Mouse (Mus musculus): Measurements from ENCODE around the gene Tob2. TPM values are rescaled to one million over a fixed set of nuclear protein-coding genes. Genes with fewer than 3 reads are reported as not detected.

Tob2 gene
- polyA plus RNA-seq, 1 experiment from 2014 or later, result 24.5 TPM

DNA sequence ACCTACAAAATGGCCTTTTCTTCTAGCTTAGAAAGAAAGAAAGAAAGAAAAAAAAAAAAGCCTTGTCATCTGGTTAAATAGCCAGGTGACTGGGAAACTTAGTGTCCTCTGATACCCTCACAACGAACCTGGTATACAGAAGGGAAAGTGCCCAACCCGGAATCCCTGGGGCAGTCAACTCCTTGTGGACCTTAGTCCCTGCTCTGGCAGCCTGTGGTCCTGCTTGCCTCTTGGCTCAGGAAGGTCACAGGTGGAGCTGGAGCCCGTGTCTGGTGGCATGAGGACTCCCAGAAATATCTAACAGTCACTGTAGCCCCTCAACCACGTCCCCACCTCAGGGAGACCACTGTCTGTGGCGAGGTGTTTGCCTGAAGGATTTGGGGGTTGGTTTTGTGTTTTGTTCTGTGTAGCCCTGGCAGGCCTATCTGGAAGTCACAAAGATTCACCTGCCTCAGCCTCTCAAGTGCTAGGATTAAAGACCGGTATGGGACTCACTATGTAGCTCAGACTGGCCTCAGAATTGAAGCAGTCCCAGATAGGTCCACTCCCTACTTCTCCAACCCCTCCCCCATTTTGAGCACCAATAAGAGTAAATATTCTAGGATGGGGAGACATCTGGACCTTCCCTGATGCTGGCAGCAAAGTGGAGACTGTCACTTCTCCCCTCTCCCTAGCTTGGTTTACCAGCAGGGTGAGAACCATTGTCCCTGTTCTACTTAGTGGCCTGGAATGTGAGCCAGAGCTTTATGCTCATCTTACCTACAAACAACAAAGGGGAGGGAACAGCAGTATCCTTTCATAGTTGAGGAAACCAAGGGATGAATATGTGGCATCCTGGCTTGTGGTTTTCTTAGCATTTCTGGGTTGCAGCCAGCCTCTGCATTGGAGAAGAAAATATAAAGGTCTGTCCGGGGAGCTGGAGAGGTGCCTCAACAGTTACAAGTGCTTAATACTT lies 21.4 kb downstream of the Tob2 start:
- H3K4me2 ChIP-seq (replicated peaks; ENCODE audit: low read depth, low read length), result peak overlapping the region; percentile 70; the same call in 1 of the 2 replicates
- H3K4me1 ChIP-seq (ENCODE audit: control insufficient read depth, insufficient read depth, low read length), result peaks cover 16% of the 10 kb centered on the region
- H3K4me3 ChIP-seq (ENCODE audit: low read depth, low read length), result no peak overlapping the region
- ATAC-seq (ENCODE audit: insufficient number of reproducible peaks, insufficient read depth, low FRiP score, low read depth), result no peak
- no peaks in the 10 kb centered on the region for H3K36me3 ChIP-seq (ENCODE audit: control insufficient read depth, insufficient read depth, low read length)
- H3K9ac ChIP-seq (replicated peaks; ENCODE audit: low read depth, low read length), result no peak overlapping the region
- WGBS, result 50% methylated on average over 7 of the region's 7 CpGs
- no peaks in the 10 kb centered on the region for H3K9me3 ChIP-seq (ENCODE audit: control insufficient read depth, low read depth, low read length)
- H3K27me3 ChIP-seq (ENCODE audit: control insufficient read depth, insufficient read depth, low read length), result no peaks in the 10 kb centered on the region
- H3K27ac ChIP-seq (ENCODE audit: low read length), result no peak overlapping the region

DNA sequence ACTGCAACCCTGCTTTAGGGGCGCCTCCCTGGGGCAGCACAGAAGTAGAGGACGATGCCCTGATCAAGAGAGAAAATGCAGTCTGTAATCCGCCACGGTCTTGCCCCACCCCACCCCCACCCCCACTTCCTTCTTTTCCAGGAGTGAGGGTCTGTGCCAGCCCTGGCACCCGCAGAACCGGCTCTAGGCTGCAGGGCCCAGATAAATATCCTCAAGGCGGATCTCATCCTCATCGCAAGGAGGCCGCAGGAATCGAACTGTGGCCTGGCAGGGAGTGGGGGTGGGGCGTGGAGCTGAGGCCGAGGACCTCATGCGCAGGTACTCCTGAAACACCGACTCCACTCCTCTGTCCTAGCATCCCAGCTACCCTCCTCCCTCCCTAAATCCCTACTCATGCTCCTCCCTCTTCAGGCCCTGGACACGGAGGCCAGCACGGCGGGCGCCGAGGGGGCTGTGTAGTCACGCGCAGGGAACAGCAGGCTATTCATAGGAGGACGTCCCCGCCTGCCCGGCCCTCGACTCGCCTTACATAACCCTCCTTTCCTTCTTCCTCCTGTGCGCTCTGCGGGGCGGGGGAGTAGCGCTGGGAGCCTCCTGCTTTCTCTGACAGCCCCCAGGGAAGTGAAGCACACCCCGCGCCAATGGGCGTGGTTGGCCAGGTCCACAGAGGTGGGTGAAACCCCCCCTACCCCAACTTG lies 22.3 kb downstream of the Tob2 start:
- Histone ChIP-seq H3K4me1 (ENCODE audit: control insufficient read depth, insufficient read depth, low read length) (peaks cover 16% of the 10 kb centered on the region), H3K4me3 (ENCODE audit: low read depth, low read length) (peak overlapping the region; percentile 29), H3K9ac (replicated peaks; ENCODE audit: low read depth, low read length) (peak overlapping the region; percentile 33; the same call in 1 of the 2 replicates), H3K4me2 (replicated peaks; ENCODE audit: low read depth, low read length) (peak overlapping the region; percentile 70), H3K9me3 (ENCODE audit: control insufficient read depth, low read depth, low read length) (no peaks in the 10 kb centered on the region), H3K27me3 (ENCODE audit: control insufficient read depth, insufficient read depth, low read length) (no peaks in the 10 kb centered on the region), H3K27ac (ENCODE audit: low read length) (no peak overlapping the region), H3K36me3 (ENCODE audit: control insufficient read depth, insufficient read depth, low read length) (no peaks in the 10 kb centered on the region)
- 2% methylated on average over 33 of the region's 33 CpGs for WGBS
- ATAC-seq (ENCODE audit: insufficient number of reproducible peaks, insufficient read depth, low FRiP score, low read depth), result peak; percentile 87

DNA sequence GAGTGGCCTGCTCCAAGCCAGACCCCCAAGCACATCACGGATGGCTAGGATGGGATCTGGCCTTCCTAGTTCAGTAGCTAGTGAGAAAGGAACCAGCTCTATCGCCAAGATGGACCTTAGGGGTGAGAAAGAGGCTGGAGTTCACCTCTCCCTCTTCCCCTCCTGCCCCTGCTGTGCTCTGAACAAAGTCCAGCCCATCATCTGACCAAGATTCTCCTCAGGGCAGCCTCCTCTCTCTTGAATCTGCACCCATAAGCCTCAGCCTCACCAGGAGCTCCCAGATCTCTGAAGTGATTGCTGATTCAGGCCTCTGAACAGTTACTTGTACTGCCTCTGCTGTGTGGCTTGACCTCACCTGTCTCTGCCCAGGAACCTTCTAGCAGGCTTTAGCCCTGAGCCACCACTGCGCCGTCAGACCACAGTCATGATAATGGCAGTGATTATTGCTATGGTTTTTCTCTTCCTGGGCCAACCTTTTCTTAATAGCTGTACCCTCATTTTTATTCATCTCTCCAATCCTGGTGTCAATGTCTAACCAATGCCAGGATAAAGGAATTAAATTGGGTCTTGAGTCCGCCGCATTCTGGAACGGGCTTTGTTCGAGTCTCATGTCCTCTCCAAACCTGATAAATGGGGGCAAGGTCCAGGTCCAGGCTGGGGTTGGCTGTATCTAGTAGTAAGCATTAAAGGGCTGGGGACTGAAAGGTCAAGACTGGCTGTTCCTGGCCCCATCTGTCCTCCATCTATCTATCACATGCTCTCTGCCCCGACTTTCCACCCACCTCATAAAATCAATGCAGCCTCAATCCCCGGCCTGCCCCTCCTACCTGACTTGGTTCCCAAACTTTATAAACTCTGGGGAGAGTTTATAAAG lies 23.4 kb downstream of the Tob2 start:
- H3K9ac ChIP-seq (replicated peaks; ENCODE audit: low read depth, low read length), result no peak overlapping the region
- 62% methylated on average over 10 of the region's 10 CpGs for WGBS
- no peak for ATAC-seq (ENCODE audit: insufficient number of reproducible peaks, insufficient read depth, low FRiP score, low read depth)

DNA sequence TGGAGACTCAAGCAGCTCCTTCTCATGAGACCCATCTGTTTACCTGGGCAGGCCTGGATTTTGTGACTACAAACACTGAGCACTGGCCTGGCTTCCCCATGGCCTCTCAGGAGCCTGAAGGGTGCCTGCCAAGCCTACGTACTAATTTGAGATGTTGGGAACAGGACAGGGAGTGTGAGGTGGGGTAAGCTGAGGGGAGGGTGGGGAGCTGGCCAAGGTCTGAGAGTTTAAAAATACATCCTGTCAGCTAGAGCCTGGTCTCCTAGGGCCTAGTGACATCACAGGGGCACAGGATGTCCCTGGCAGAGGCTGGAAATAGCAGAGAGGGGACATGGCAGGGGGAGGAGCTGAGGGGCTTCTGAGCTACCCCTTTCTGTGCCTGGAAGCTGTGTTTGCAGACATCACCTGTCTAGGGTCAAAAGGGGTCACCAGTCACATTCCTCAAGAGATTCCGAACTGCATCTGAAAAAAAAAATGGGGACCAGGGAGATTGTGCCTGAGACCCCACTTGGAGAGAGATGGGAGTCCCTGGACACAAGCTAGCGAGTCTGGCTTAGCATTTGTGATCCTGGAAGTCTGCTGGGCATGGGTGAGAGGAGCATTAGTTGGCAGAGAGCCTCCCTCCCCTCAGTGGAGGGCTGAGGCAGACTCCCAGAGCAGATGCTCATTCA lies 24.3 kb downstream of the Tob2 start:
- Histone ChIP-seq H3K27me3 (ENCODE audit: control insufficient read depth, insufficient read depth, low read length) (no peaks in the 10 kb centered on the region), H3K4me2 (replicated peaks; ENCODE audit: low read depth, low read length) (no peak overlapping the region), H3K4me3 (ENCODE audit: low read depth, low read length) (no peak overlapping the region), H3K4me1 (ENCODE audit: control insufficient read depth, insufficient read depth, low read length) (peaks cover 16% of the 10 kb centered on the region), H3K36me3 (ENCODE audit: control insufficient read depth, insufficient read depth, low read length) (no peaks in the 10 kb centered on the region), H3K27ac (ENCODE audit: low read length) (no peak overlapping the region), H3K9ac (replicated peaks; ENCODE audit: low read depth, low read length) (no peak overlapping the region), H3K9me3 (ENCODE audit: control insufficient read depth, low read depth, low read length) (no peaks in the 10 kb centered on the region)
- WGBS, result 47% methylated on average over 3 of the region's 3 CpGs
- ATAC-seq (ENCODE audit: insufficient number of reproducible peaks, insufficient read depth, low FRiP score, low read depth), result no peak

More for the DNA sequence above, 23.4 kb downstream of the Tob2 start:
- Histone ChIP-seq H3K9me3 (ENCODE audit: control insufficient read depth, low read depth, low read length) (no peaks in the 10 kb centered on the region), H3K27me3 (ENCODE audit: control insufficient read depth, insufficient read depth, low read length) (no peaks in the 10 kb centered on the region), H3K27ac (ENCODE audit: low read length) (no peak overlapping the region), H3K4me2 (replicated peaks; ENCODE audit: low read depth, low read length) (peak overlapping the region; percentile 70; the same call in 1 of the 2 replicates), H3K4me1 (ENCODE audit: control insufficient read depth, insufficient read depth, low read length) (peaks cover 16% of the 10 kb centered on the region), H3K4me3 (ENCODE audit: low read depth, low read length) (no peak overlapping the region), H3K36me3 (ENCODE audit: control insufficient read depth, insufficient read depth, low read length) (no peaks in the 10 kb centered on the region)

DNA sequence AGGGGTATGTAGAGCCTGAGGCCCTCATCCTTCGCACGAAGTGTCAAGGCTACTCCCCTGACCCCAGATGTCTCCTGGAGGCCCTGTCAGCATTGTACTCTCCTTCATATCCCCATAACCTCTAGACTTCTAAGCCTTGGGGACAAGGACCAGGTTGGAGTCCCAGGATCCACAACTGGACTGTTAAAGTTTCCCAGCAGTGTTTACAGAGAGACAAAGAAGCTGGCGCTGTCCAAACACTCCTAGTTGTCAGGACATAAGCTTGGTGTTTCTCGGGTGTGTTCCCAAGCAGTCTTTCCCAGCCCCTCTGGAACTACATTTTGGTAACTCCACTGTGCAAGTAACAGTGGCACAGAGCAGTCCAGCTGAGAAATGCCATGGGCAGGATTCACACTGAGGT lies 25.1 kb downstream of the Tob2 start:
- Histone ChIP-seq H3K4me3 (ENCODE audit: low read depth, low read length) (no peak overlapping the region), H3K9me3 (ENCODE audit: control insufficient read depth, low read depth, low read length) (no peaks in the 10 kb centered on the region), H3K27me3 (ENCODE audit: control insufficient read depth, insufficient read depth, low read length) (no peaks in the 10 kb centered on the region), H3K9ac (replicated peaks; ENCODE audit: low read depth, low read length) (no peak overlapping the region), H3K36me3 (ENCODE audit: control insufficient read depth, insufficient read depth, low read length) (no peaks in the 10 kb centered on the region; the same call in 1 of the 2 replicates), H3K4me1 (ENCODE audit: control insufficient read depth, insufficient read depth, low read length) (peaks cover 16% of the 10 kb centered on the region), H3K4me2 (replicated peaks; ENCODE audit: low read depth, low read length) (no peak overlapping the region), H3K27ac (ENCODE audit: low read length) (no peak overlapping the region)
- no peak for ATAC-seq (ENCODE audit: insufficient number of reproducible peaks, insufficient read depth, low FRiP score, low read depth)
- 63% methylated on average over 4 of the region's 4 CpGs for WGBS

DNA sequence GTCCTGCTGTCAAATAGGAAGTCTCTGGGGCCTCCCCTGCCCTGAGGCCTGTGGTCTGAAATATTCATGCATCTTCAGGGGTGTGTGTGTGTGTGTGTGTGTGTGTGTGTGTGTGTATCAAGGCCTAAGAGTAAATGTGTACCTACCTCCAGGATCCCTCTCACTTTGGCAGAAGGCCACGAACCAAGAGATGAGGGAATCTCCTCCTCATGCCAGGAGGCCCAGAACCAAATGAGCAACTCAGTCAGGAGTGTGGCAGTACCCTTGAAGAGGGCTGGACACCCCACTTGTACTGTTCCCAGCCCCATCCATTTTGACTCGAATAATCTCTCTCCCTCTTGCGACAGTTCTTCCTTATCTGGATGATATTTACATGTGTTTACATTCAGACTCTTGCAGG lies 26.4 kb downstream of the Tob2 start:
- Histone ChIP-seq H3K9ac (replicated peaks; ENCODE audit: low read depth, low read length) (no peak overlapping the region), H3K4me2 (replicated peaks; ENCODE audit: low read depth, low read length) (no peak overlapping the region), H3K36me3 (ENCODE audit: control insufficient read depth, insufficient read depth, low read length) (no peaks in the 10 kb centered on the region; the same call in 1 of the 2 replicates), H3K27ac (ENCODE audit: low read length) (no peak overlapping the region), H3K9me3 (ENCODE audit: control insufficient read depth, low read depth, low read length) (no peaks in the 10 kb centered on the region), H3K4me1 (ENCODE audit: control insufficient read depth, insufficient read depth, low read length) (peaks cover 16% of the 10 kb centered on the region), H3K27me3 (ENCODE audit: control insufficient read depth, insufficient read depth, low read length) (no peaks in the 10 kb centered on the region), H3K4me3 (ENCODE audit: low read depth, low read length) (no peak overlapping the region)
- WGBS, result 59% methylated on average over 3 of the region's 3 CpGs
- no peak for ATAC-seq (ENCODE audit: insufficient number of reproducible peaks, insufficient read depth, low FRiP score, low read depth)

DNA sequence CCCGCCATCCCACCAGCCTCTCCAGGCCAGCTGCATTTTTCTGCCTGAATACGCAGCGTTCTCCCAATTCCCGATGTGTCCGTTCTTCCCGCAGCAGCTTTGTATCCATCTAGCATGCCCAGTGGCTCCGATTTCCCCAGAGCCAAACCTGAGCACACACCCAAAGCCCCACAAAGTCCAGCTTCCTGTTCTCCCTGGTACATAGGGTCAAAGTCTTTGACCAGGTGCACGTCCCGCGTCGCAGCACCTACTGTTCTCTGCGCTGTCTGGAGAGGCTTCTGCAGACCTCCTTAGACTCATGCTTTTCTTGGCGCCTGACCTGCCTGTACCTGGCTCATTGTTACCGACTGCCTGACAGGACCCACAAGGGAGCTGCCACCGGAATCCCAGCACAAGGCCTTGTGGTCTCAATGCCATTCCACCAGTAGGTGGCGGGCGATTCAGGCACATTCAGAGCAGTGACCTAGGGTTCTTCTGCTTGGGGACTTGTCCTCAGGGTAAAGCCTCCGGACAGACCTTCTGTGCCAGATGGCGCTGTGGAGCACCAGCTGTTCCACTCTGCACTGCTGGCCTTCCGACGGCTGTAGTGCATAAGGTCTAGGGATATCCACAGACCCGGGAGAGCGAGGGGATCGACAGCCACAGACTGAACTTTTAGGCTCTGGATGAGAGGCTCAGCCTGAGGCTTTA lies 27.3 kb downstream of the Tob2 start:
- H3K4me2 ChIP-seq (replicated peaks; ENCODE audit: low read depth, low read length), result peak overlapping the region; percentile 23; the same call in 1 of the 2 replicates
- 15% methylated on average over 24 of the region's 24 CpGs for WGBS
- H3K27ac ChIP-seq (ENCODE audit: low read length), result no peak overlapping the region; the same call in 1 of the 2 replicates
- peak; percentile 81; the same call in 1 of the 2 replicates for ATAC-seq (ENCODE audit: insufficient number of reproducible peaks, insufficient read depth, low FRiP score, low read depth)
- peaks cover 6% of the 10 kb centered on the region; the same call in 1 of the 2 replicates for H3K36me3 ChIP-seq (ENCODE audit: control insufficient read depth, insufficient read depth, low read length)
- H3K4me1 ChIP-seq (ENCODE audit: control insufficient read depth, insufficient read depth, low read length), result peaks cover 9% of the 10 kb centered on the region; the same call in 1 of the 2 replicates
- no peak overlapping the region for H3K4me3 ChIP-seq (ENCODE audit: low read depth, low read length)
- H3K9ac ChIP-seq (replicated peaks; ENCODE audit: low read depth, low read length), result no peak overlapping the region
- H3K9me3 ChIP-seq (ENCODE audit: control insufficient read depth, low read depth, low read length), result no peaks in the 10 kb centered on the region
- H3K27me3 ChIP-seq (ENCODE audit: control insufficient read depth, insufficient read depth, low read length), result no peaks in the 10 kb centered on the region

All from stomach, embryonic 14.5 days (tissue).